Mouse (Mus musculus): ENCODE data around the gene Rsu1.

Gene Rsu1

DNA sequence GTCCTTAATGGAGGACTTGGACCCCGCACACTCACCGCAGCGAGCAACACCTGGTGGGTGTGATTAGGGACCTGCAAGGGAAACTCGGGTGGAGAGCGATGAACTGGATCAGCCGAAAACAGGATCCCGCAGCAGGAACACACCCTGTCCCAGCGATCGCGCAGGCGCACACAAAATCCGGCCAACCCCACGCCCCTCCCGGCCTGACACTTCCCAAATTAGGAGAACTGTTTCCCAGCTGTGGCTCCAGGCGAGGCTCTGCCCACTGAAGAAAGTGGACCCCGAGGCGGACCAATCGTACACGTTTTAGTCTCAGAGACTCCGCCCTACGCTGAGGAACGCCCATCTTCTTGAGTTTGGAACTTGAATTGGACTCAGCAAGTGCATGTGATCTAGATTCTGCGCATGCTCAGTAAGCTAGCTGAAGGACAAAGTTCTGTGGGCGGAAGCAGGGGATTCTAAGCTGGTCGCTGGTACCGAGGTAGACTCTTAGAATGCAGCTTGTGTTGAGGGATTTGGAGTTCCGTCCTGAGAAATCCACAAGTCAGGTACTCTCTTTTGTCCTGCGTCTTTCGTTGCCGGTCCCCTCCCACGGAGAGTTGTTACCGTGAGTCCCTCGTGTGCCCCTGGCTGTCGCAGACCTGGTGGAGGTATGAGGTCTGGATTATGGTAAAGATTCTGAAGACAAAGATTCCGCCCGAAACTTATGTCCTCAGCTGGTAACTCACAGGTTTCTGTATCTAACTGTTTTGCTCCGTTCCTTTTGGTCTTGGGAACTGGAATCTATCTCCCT, at the start of gene Rsu1:
Rsu1 (minus strand) TSS at position 251 of the 793 bp plus-strand sequence.
- peak; percentile 97 for DNase-seq (ENCODE audit: low read depth, low spot score)

DNA sequence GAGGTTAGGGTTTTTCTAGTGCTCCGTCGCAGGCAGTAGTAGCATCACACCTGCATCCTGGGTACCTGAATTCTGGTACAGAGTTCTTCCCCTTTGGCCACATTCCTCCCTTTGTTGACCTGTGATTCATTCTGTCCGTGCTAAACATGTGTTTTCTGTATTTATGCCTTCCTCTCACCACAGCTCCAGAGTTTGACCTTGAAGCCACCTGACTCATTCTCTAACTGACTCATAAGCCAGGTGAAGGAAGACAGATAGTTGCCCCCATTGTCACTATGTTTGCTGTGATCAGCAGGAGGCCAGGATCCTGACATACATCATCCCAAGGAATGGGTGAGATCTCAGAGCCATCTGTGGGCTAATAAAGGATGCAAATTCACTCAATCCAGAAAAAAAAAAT, 32.2 kb upstream of the Rsu1 start:
- no peak for DNase-seq (ENCODE audit: low read depth, low spot score)

DNA sequence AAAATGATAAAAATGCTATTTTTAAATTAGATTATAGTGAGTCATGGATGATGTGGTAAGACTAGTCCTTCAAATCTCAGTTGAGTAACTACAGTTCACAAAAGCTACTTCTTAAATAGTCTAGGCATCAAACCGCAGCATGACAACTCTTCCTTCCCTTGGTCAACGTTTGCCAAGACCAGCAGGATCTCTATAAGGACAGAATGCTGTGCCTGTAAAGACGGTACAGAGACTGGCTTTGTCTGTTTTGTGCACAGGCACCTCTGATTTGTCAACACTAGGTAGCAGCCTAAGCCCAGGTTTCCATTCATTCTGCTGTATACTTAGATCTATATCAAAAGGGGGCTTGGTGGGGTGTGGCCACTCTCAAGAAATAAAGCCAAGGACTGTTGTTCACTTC, 27.8 kb upstream of the Rsu1 start:
- peak; percentile 34 for DNase-seq (ENCODE audit: low read depth, low spot score)

GRCm38 (mm10) chr2:13297733-13298132, 26.5 kb upstream of the Rsu1 start:
- DNase-seq (ENCODE audit: low read depth, low spot score) = no peak

DNA sequence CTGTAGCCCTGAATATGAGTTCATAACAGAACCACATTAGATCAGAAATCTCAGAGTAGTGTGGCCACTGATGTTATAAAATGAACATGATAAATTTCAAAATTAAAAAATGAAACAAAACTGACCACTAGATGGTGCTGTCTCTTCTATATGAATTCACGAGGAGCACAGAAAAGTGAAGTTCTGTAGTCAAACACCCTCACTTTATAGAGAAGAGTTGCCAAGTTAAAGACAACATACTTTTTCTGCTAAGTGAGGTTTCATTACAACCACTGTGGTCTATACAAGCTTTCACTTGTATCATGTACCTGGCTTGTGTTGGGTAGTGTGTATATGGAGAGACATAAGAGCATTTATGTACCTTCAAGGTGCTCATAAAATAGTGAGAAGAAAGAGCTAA, 19.4 kb upstream of the Rsu1 start:
- peak; percentile 18 for DNase-seq (ENCODE audit: low read depth, low spot score)

- no peak for DNase-seq (ENCODE audit: low read depth, low spot score)
Measured at GRCm38 (mm10) chr2:13290070-13290469, 18.9 kb upstream of the Rsu1 start.

GRCm38 (mm10) chr2:13278114-13278862, 7.1 kb upstream of the Rsu1 start:
- no peak for DNase-seq (ENCODE audit: low read depth, low spot score)

DNA sequence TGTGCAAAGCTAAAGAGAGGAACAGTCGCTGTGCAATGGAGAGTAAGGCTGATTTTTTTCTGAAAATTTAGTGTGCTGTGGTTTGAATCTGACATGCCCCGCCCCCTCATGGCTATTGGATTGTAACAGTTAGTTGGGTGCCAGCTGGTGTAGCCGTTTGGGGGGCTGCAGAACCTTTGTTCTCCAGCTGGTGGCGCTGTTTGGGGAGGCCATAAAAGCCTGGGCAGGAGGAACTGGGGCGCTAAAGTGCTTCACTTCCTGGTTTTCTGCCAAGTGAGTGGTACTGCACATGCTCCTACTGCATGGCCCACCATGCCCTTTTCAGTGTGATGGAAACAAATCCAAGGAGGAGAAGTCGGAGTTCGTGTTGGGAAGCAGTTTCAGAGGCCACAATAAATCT, 4.7 kb upstream of the Rsu1 start:
- DNase-seq (ENCODE audit: low read depth, low spot score) = no peak

GRCm38 (mm10) chr2:13270736-13271135, 479 bp downstream of the Rsu1 start:
- no peak for DNase-seq (ENCODE audit: low read depth, low spot score)

DNA sequence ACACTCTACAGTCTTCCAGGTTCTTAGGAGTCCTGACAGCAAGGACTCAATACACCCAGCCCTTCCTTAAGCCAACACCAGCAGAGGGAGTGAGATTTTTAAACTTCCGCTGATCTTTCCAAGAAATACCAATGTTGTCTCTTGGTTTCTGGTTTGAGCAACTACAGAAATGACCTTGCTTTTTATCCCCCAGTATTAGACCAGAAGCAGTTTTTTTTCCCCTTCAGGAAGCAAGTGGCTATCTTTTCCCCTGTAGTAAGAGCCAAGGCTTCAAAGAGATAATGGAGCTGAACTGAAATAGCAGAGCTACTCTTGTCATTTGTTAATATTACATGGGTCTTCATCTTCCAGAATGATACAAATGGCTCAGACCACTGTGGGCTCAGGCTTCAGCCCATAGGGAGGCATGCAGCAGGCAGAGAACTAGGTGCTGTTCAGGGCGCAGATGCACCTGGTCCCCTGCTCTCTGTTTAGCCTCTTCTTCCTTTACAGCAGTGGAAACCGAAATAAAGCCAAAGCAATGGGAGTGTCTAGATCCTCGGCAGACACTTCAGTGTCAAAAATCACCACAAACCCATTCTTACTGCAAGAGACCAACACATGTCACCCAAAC, 2.4 kb downstream of the Rsu1 start:
- DNase-seq (ENCODE audit: low read depth, low spot score) = no peak

DNA sequence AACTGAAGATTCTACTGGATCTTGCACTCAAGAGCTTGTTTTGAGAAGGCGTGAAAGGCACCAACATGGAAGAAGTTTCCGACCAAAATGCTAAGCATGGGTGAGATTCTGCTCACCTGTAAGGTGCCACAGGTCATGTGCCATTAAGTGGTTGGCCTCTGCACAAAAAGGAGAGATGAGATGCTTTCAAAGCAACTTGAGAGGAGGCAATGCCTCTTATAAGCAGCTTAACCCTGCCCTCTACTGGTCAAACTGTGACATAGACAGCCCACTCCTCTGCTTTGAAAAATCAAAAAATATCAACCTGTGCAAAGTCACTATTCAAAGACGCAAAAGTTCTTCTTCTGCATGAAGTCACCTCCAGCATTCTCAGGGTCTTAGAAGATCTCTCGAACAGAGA, 6.3 kb downstream of the Rsu1 start:
- peak; percentile 30 for DNase-seq (ENCODE audit: low read depth, low spot score)

DNA sequence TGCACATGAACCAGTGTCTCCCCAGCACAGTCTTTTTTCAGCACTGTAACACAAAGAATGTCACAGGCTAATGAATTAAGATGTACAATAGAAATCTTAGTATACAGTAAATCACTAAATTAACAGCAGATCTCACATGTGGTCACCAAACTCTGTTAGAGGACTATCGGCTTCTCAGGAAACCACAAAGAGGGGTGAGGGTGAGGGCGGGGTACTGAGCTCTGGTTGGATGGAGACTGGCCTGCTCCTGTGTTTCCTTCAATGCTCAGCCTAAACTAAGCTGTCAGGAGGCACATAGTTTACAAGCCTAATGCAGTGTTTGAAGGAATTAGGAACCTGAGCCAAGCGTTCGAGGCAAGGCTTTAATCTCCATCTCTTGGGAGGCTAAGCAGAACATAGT, 8.1 kb downstream of the Rsu1 start:
- DNase-seq (ENCODE audit: low read depth, low spot score) = no peak

- DNase-seq (ENCODE audit: low read depth, low spot score) = no peak
Measured at GRCm38 (mm10) chr2:13258606-13259005, 12.6 kb downstream of the Rsu1 start.

- DNase-seq (ENCODE audit: low read depth, low spot score) = no peak
Measured at GRCm38 (mm10) chr2:13240711-13241110, 30.5 kb downstream of the Rsu1 start.

GRCm38 (mm10) chr2:13237140-13237901, 33.9 kb downstream of the Rsu1 start:
- DNase-seq (ENCODE audit: low read depth, low spot score) = peak; percentile 43

DNA sequence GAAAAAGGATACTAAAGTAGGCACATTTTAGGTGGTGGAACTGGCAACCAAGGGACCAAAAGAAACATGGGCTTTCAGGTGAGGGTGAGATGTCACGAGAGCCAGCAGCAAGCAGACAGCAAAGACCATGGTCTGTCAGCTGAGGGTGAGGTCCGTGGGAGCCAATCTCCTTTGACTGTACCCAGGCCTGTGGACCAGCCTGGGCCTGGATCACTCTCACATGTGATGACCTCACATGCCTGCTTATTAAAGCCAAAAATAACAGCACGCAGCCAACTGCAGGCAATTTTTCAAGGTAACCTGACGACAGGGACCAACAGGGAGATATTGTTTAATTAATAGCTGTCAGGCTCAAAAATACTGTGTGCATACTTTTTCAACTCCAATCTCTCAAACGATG, 35.5 kb downstream of the Rsu1 start:
- no peak for DNase-seq (ENCODE audit: low read depth, low spot score)

- no peak for DNase-seq (ENCODE audit: low read depth, low spot score)
Measured at GRCm38 (mm10) chr2:13234796-13235195, 36.4 kb downstream of the Rsu1 start.

DNA sequence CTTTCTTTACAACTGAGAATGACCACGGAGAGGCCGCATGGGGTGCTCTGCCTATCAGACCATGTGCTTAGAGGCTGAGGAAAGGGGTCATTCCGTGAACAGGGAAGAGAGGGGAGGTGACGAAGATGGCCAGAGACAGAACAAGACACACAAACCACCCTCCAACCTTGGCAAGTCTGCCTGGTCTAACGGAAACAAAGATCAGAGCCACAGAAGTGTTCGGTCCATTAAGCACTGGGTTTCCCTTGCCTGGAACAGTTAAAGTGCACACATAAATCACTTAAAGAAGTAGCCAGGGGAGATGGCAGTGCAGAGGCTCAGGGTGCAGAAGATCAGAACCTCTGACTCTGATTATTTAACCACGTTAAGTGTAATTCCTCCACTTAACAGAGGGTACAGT, 37.3 kb downstream of the Rsu1 start:
- no peak for DNase-seq (ENCODE audit: low read depth, low spot score)

GRCm38 (mm10) chr2:13233254-13233835, 37.9 kb downstream of the Rsu1 start:
- no peak for DNase-seq (ENCODE audit: low read depth, low spot score)

DNA sequence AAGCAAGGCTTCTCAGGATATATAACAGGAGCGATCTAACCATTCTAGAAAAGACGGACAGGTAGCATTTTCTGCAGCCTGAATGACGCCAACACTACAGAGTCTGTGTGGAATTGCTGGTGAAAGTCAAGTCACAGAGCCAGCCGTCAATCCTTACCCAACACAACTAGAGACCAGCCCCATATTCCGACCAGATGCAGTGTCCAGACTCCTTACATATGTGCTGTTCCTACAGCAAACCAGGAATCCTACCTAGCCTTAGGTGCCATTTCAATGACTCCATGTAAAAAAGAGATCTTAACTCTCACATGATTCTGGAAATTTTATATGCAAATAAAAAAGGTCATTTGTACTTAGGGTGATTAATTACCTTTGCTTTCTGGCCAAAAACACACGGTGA, 38.9 kb downstream of the Rsu1 start:
- DNase-seq (ENCODE audit: low read depth, low spot score) = no peak

DNA sequence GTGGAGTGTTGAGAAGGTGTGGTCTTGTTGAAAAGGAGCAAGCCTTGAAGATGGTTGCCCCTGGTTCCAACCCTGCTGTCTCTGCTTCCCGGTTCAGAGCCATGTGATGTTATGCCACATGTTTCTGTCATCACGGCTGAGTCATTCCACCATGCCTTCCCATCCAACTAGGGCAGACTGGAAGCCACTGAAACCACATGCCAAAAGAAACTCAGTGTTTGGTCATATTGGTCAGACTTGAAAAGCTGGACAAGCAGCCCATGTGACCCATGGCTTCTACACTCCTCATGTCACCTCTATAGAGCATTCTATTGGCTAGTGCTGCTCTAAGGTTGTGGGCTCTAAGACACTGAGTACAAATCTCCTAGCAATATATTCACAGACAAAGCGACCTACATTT, 41.5 kb downstream of the Rsu1 start:
- DNase-seq (ENCODE audit: low read depth, low spot score) = no peak

DNA sequence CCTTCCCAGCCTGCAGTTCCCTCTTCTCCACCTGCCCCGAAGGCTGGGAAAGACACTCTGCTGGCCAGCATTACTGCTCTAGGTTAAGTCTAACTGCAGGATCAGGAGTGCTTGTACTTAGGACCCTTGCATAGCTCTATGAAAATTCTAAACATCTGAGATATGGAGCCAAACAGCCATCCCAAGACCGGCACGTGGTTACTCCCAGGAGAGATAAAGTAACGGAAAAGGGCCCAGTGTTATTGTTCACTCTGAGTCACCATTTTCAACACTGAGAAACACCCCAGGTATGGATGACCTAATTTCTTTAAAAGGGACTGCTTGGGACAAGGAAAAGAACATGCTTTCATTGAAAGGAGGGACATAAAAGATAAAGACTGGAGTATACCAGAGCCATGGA, 45.2 kb downstream of the Rsu1 start:
- DNase-seq (ENCODE audit: low read depth, low spot score) = no peak

Measured in brain, embryonic 18.5 days (tissue).